Mouse (Mus musculus): ENCODE results near the gene Rhag.

Rhag gene

DNA sequence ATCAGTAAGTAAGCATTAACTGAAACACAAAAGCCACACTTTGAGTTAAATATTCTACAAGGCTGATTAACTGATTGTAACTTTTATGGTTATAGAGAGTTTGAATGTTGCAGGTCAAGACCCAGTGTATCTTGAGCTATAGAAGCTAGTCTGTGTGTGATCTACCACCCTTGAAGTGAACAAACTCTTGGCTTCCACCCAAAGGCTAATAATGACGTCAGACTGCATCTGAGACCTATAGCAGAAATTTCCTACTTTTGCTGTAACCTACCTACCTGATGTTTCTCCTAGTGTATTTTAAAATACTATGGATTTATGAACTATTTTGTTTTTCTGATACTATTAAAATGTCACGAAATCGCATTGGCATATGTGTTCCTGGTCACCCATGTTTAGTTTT lies 63.8 kb downstream of the Rhag start:
- no peak for DNase-seq (ENCODE audit: low read depth, low spot score)

DNA sequence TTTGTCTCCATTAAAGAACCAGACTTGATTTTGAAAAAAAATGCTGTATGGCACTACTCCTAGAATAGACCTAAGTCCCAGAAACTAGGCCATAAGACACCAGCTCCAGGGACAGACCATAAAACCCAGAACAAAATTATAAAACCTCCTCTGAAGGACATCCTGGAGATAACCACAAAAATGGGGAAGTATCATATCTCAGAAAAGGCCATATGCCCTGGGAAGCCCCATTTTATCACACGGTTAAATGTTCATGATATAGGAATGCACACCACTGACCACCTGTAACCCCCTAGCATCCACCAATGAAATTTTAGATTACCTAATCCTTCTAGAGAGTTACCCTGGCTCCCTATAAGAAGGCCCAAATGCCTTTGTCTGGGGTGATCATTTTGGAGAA lies 64.6 kb downstream of the Rhag start:
- DNase-seq (ENCODE audit: low read depth, low spot score), result no peak

DNA sequence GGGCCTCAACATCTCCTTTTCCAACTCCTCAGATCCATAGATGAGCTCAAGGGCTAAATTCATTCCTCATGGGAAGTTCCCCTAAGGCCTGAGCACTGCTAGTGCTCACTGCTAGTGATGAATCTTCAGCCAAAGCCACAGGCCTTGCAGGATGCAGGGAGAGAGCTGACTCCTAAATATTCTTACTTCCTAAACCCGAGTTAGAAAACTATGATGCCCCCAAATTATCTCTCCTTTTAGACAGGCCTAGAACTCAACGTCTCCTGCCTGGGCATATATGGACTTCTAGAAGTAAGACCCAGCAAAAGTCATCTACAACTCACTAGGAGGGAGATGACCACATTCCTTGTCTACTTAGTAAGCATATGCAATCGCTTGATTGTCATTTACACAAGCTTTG lies 66.8 kb downstream of the Rhag start:
- no peak for DNase-seq (ENCODE audit: low read depth, low spot score)

DNA sequence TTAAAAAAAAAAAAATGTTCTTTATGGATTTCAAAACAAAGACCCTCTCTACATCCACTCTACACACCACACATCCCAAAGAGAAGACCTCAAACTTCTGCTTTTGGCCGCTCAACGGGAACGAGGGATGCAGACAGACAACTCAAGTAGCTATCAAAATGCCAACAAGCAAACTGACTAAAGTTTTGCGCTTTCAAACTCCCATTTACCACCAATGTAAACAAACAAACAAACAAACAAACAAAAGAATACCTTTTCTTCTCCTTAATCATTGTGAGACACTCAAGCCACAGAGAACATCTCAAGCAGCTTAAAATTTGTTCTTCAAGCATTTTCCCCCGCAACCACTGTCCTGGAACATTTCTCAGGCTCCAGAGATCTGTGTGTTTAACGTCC lies 68.6 kb downstream of the Rhag start:
- no peak for DNase-seq (ENCODE audit: low read depth, low spot score)

DNA sequence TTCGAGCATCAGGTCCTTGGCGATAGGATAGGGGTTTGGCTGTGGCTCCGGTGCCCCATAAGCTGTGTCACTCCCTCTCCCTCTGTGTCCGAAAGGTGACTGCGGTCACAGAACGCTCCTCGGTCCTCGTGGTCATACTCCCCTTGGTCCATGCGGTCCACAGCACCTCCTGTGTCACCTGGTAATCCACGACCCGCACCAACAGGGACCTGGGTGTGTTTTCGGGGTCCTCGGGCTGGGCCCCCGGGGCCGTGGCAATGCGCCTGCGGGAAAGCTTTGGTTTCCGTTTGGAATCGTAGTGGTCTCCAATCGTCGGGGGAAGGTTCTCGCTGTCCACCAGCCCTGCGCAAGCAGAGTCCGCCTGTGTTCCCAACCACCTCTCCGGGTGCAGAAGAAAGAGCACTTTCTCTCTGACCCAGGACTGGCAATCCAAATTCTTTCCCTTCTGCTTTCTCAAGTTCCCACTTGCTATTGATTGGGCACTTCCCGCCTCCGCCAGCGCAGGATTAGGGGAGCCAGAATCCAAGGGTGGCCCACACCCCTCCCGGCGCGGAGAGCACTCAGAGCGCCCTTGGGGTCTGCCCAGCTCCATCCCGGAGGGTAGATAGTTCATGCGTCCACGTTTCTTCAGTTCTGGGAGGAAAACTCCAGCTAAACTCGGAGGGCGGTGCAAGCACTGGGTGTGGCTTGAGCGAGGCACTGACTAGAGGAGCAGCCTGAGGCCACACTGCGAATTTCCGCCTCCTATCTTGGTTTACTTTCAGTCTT lies 69.2 kb downstream of the Rhag start, which contains the start of gene 9130008F23Rik:
TSS of gene 9130008F23Rik (minus strand) at position 636 of the 768 bp plus-strand sequence.
- no peak for DNase-seq (ENCODE audit: low read depth, low spot score)

DNA sequence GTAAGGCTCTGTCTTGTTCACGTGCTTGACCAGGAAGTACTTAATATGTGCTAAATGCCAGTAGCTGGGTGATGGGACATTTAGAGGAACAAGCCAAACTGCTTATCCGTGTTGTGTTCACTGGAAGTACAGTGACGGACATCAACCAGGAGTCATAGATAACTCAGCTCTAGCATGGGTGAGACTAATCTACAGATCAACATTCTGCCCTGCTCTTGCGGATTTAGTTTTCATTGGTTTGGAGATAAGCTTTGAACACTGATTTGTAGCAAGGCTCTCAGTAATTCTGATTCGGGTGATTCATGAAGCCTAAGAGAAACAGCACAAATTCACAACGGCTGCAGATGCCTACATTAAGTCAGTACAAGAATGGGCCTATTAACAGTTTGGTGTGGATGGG lies 71.2 kb downstream of the Rhag start:
- no peak for DNase-seq (ENCODE audit: low read depth, low spot score)

DNA sequence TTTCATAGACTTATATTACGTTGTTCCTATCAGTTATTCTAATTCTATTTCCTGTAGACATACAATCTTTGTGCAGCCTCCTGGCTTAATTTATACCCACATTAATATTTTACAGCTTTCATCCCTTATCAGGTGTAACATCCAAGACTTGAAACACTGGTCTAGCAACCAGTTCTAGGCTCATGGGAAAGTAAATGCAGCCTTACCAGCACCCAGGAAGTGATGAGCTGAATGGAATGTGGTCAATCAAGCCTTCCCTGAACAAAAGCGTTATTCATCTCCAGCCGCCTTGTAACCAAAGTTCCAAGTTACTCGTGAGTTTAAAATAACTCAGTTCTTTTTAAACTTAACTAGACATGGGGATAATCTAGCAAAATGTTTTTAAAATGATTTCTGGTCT lies 74.2 kb downstream of the Rhag start:
- no peak for DNase-seq (ENCODE audit: low read depth, low spot score)

DNA sequence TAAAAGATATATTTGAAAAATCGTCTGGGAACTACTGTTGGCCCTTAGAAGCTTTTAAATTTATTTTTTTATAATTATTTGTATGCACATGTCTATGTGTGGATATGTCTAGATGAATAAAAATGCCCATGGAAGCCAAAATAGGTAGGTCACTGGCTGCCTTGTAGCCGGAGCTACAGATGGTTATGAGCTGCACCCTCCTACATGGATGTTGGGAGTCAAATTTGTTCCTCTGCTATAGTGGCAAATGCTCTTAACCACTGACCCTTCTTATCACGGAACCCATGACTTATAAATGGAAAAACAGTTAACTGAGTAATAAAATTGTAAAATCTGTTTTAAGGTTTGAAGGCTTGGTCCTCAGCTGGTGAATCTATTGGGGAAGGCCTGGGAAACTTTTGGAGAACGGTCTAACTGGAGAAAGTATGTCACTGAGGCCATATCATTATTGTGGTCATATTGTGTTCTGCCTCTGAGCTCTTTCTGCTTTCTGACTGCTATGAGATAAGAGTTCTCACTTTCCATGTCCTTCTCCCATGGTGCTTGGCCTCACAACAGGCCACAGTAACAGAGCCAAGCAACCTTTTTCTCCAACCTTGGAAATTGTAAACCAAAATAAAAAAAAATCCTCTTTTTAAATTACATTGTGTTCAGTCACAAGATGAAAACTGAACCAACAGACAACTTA lies 77.1 kb downstream of the Rhag start:
- DNase-seq (ENCODE audit: low read depth, low spot score), result no peak
